Mouse (Mus musculus) forebrain, embryonic 10.5 days (tissue): ENCODE measurements around the gene D3Ertd751e. TPM values are rescaled to one million over a fixed set of nuclear protein-coding genes. Genes with fewer than 3 reads are reported as not detected.

ENCODE experiments used
- DNase-seq: peaks from one replicate; pipeline ENCODE4 v3.0.0-alpha.2; 2017; ENCODE audit warnings: low spot score; ENCODE audit errors: extremely low spot score
- H3K27ac ChIP-seq: fragments of 300-500 bp; sonication (generic); 2 replicates; pipeline ENCODE4 v1.5.1; 2016; ENCODE audit warnings: mild to moderate bottlenecking
- H3K27me3 ChIP-seq: fragments of 300-500 bp; sonication (generic); 2 replicates; pipeline ENCODE4 v1.6.1; 2016; ENCODE audit warnings: mild to moderate bottlenecking; ENCODE audit not compliant: poor library complexity, severe bottlenecking
- H3K36me3 ChIP-seq: fragments of 300-500 bp; sonication (generic); replicated peaks from 2 replicates; pipeline ENCODE4 v1.6.1; 2016; ENCODE audit warnings: mild to moderate bottlenecking, moderate library complexity
- H3K4me1 ChIP-seq: fragments of 300-500 bp; sonication (generic); 2 replicates; pipeline ENCODE4 v1.6.1; 2016
- H3K4me3 ChIP-seq: fragments of 300-500 bp; sonication (generic); 2 replicates; pipeline ENCODE4 v1.5.1; 2016; ENCODE audit warnings: mild to moderate bottlenecking, moderate library complexity
- H3K9me3 ChIP-seq: fragments of 300-500 bp; sonication (generic); 2 replicates; pipeline ENCODE4 v1.6.1; 2016; ENCODE audit warnings: mild to moderate bottlenecking, moderate library complexity
- WGBS: fragments of 180-500 bp; shearing (Covaris S2); methylation state at CpG from one replicate; pipeline ENCODE4 v1.1.7; 2016; 5-methylcytosine and 5-hydroxymethylcytosine counted together
- polyA plus RNA-seq: library from polyadenylated mRNA; unstranded; fragments of >200 nt; fragmentation: Nextera tagmentation; extraction: Ambion mirVana; gene quantifications from 2 replicates; pipeline ENCODE4 v1.2.1, GENCODE M21; 2016

Gene D3Ertd751e
- polyA plus RNA-seq, result 21.0 and 21.6 TPM in 2 replicates

DNA sequence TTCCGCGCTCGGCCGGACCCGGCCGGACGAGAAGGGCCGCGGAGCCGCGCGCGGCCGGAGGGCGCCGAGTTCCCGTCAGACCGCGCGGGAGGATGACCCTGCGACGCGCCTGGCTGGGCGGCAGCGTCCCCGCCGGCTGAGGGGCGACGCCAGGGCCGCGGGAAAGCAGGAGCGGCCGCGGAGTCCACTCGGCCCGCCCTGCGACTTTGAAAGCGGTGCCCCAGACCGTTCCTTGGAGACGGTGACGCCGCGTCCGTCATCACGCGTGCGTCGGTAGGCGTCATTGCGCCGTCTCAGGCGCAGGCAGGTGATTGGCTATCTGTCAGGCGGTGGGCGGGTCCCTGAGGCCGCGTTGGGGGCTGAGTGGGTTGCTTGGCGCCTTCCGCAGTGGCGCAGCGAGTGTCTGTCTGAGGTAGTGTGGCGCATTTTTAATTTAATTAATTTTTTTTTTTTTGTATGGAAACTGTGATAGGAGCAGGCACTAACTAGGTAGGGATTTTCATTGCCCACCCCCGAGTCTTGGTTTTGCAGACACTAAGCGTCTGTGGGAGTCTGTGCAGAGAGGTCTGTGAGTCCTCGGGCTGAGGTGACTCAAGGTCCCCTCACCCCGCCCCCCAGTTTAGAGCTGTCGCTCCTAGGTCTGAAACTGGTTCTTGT lies at the start of gene D3Ertd751e, which contains the start of gene Sclt1:
TSS of gene D3Ertd751e (plus strand) at position 334 of the 657 bp plus-strand sequence.
TSS of gene Sclt1 (minus strand) at position 237 of the 657 bp plus-strand sequence.
- Histone ChIP-seq H3K36me3 (peaks cover 9% of the 10 kb centered on the region), H3K27ac (peak within 1 kb of the TSS; percentile 97), H3K9me3 (no peaks in the 10 kb centered on the region), H3K27me3 (no peaks in the 10 kb centered on the region), H3K4me3 (peak within 1 kb of the TSS; percentile 72), H3K4me1 (peaks cover 22% of the 10 kb centered on the region)
- WGBS, result under 1% methylated on average over 66 of the region's 66 CpGs
- DNase-seq, result peak; percentile 96

DNA sequence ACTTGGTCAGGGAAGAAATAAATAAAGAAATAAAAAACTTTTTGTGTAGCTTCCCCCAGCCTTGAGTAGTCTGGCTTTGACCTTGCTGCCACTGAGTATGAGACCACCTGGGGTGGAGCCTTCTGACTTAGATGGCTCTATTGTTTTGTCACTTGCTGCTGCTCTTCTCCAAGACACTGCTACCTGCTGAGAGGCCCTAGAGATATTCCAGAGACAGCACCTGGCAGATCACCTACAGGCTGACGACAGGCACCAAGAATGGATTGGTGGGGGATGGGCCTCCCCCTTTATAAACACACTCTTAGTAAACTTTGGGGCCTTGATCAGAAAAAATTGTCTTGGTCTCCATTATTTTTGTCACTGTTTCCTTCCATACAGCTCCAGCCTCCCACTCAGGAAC lies 46.7 kb upstream of the D3Ertd751e start:
- WGBS, result 83% methylated on average over 1 of the region's 1 CpGs
- DNase-seq, result no peak
- Histone ChIP-seq H3K4me3 (no peak overlapping the region), H3K36me3 (peaks cover 44% of the 10 kb centered on the region), H3K27me3 (no peaks in the 10 kb centered on the region), H3K27ac (no peak overlapping the region), H3K9me3 (peaks cover 6% of the 10 kb centered on the region; the same call in 1 of the 2 replicates), H3K4me1 (no peaks in the 10 kb centered on the region)

DNA sequence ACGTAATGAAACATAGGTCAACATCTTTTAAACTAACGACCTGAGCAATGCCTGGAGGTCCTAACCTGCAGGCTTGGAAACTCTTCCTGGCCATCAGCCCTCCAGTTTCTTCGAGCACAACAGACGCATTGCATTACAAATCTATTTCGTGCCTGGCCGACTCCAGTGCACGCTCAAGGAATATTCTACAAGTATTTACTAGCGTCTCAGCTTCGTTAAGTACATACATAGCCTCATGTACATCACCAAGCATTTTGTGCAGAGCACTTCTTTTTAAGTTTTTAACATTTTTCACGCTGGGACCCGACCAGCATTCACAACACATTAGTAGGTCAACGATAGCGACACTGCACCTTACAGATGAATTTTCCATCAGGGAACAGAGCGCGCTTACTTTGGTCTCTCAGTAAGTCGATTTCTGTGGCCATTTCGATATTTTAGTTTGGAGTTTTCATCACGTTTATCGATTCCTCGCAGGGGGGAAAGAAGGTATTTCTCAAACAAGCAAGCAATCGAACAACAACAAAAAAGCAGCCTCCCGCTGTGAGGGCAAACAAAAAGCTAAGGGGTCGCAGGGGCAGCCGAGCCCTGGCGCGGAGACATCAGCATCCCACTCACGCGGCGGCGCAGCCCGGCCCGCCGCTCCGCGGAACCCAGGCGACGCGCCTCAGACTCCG lies 672 bp upstream of the D3Ertd751e start:
- H3K27me3 ChIP-seq, result no peaks in the 10 kb centered on the region
- no peaks in the 10 kb centered on the region for H3K9me3 ChIP-seq
- peak overlapping the region; percentile 72 for H3K4me3 ChIP-seq
- H3K27ac ChIP-seq, result peak overlapping the region; percentile 97
- WGBS, result under 1% methylated on average over 39 of the region's 39 CpGs
- peaks cover 22% of the 10 kb centered on the region for H3K4me1 ChIP-seq
- peaks cover 9% of the 10 kb centered on the region for H3K36me3 ChIP-seq
- peak; percentile 24 for DNase-seq

DNA sequence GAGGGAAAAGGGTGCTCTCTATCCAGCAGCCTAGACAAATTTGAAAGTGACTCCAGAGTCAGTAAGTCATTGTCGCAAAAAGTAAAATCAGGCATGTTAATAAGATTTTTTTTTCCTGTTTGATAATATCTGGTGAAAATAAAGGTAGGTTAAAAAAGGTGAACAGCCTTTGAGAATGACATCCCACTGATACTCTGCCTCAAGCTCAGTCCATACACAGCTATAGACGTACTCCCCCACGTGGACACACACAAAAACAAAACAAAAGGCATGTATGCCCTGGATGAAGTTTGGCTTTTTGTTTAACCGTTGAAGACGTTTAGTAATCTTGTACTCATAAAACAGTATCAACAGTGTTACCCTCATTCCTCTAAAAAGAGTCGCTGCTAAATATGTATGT lies 1.0 kb downstream of the D3Ertd751e start:
- H3K4me1 ChIP-seq, result peaks cover 22% of the 10 kb centered on the region
- no peaks in the 10 kb centered on the region for H3K9me3 ChIP-seq
- H3K27ac ChIP-seq, result no peak overlapping the region
- DNase-seq, result no peak
- H3K27me3 ChIP-seq, result no peaks in the 10 kb centered on the region
- 53% methylated on average over 6 of the region's 6 CpGs for WGBS
- peak overlapping the region; percentile 72 for H3K4me3 ChIP-seq
- H3K36me3 ChIP-seq, result peaks cover 6% of the 10 kb centered on the region; the same call in 1 of the 2 replicates

DNA sequence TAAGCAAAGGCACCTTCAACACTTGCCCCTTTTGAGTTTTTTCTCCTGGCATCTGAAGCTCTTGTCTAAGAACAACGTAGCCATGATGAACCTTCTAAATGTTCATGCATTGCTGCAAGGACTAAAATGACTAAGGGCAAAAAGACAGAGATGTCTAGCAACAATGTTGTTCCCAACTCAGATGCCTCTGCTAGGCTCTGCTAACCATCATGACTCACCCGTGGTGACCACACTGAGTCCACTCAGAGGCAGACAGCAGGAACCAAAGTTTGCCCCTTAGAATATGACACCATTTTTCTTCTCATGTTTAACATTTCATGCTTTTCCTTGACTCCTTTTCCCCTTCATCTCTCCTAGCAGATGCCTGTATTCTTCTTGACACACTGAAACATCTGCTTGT lies 12.1 kb downstream of the D3Ertd751e start:
- DNase-seq, result no peak
- WGBS, result 86% methylated on average over 2 of the region's 2 CpGs
- Histone ChIP-seq H3K4me1 (no peaks in the 10 kb centered on the region), H3K27me3 (no peaks in the 10 kb centered on the region), H3K27ac (no peak overlapping the region), H3K9me3 (no peaks in the 10 kb centered on the region), H3K4me3 (no peak overlapping the region), H3K36me3 (peaks cover 6% of the 10 kb centered on the region; the same call in 1 of the 2 replicates)

DNA sequence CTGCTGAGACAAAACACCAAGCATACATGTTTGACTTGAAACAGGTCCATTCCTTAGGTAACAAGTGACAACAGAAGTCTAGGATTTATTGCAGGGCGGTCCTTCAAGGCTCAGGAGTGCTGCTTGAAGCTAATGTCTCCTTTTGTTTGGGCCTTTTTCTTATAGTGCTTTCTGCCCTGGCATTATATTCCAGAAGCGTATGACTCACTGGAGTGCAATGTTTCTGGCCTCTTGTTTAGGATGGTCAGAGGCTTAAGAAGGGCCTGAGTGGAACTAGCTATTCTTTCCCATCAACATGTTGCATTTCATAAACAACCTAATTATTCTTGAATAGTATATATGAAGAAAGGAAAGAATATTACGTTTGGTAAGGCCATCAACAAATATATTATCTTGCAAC lies 19.7 kb downstream of the D3Ertd751e start:
- 91% methylated on average over 3 of the region's 3 CpGs for WGBS
- Histone ChIP-seq H3K9me3 (no peaks in the 10 kb centered on the region), H3K27me3 (no peaks in the 10 kb centered on the region), H3K4me1 (no peaks in the 10 kb centered on the region), H3K27ac (no peak overlapping the region), H3K36me3 (peaks cover under 1% of the 10 kb centered on the region; the same call in 1 of the 2 replicates), H3K4me3 (no peak overlapping the region)
- DNase-seq, result no peak

DNA sequence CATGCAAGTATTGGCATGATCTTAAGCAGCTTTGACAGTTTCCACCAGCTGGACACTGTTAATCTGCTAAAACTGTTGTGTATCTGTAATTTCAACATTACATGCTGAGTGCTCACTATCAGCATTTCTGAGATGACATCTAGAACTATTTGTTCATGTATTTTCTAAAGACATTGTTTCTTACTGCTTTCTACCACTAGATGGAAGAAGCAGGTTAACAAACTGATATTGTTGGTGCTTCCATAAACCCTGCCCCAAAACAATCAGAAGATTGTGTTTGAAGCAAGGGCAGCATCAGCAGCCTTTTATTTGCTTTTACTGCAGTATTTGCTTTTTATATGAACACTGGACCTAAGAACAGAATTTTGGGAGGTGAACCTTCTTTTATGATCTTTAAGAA lies 70.0 kb downstream of the D3Ertd751e start:
- no peak for DNase-seq
- Histone ChIP-seq H3K4me1 (no peaks in the 10 kb centered on the region), H3K9me3 (no peaks in the 10 kb centered on the region), H3K4me3 (no peak overlapping the region), H3K27ac (no peak overlapping the region), H3K27me3 (no peaks in the 10 kb centered on the region), H3K36me3 (no peaks in the 10 kb centered on the region)

Other genes with a start within 250 kb of the D3Ertd751e start
- gene Jade1, start 186.9 kb upstream of the D3Ertd751e start, polyA plus RNA-seq, result 19.6 and 21.2 TPM in 2 replicates
- gene Sclt1, start 97 bp upstream of the D3Ertd751e start, polyA plus RNA-seq, result 21.7 and 23.3 TPM in 2 replicates